Mouse (Mus musculus) right cerebral cortex, postnatal 10 days (tissue): ENCODE results near the gene Slc26a3.

Experiments
- DNase-seq, 2 experiments: peaks; one replicate each; pipeline ENCODE4 v3.0.0; 2021; ENCODE audit warnings: low spot score in 2 of 2

Gene Slc26a3

DNA sequence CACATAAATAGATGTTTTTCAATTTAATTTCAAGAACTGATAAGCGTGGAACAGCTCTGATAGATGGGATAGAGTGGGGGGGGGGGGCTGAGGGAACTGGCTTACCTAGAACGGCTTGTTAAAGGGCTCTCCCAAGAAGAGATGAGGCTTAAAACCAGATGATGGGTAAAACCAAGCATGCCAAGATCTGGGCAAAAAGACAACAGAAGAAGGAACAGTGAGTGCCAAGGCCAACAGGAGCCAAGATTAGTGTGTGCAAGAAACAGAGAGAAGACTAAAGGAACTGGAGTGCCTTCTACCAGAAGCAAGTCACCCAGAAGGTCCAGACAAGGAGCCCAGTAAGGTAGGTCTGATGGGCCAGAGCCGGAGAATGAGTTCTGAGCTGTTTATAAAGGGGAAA is at the start of gene Slc26a3:
TSS of gene Slc26a3 (plus strand) at position 301 of the 400 bp plus-strand sequence.
- no peak for DNase-seq

DNA sequence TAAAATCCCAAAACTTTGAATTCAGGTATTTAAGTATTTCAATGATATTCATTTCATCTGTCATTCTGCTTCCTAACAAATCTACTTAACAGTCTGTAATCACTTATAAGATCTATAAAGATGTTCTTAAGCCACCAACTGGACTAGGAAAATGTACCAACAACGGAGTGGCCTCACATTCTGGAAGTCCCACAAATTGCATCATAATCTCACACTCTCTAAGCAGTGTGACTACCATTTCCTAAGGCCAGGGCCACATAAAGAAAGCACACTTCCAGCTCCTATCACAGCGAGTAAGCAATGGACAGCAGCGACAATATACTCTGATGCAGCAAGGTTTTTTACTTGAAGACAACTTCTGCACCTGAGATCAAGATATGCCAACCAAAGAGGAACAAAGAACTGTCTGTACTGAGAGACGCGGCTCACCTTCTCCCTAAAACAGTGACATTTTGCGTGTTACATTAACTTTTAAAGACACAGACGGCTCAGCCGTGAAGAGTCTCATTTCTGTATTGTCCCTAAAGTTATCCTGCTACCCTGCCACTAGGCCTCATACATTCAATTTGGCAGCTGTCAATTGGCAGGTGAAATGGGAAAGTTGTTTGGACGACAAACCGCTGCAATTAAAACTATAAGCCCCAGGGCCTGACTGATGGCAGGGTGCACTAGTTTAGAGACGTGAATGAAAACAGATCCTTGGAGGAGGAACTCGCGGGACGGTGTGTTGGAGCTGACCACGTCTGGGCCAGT is 40.3 kb upstream of the Slc26a3 start:
- no peak for DNase-seq

DNA sequence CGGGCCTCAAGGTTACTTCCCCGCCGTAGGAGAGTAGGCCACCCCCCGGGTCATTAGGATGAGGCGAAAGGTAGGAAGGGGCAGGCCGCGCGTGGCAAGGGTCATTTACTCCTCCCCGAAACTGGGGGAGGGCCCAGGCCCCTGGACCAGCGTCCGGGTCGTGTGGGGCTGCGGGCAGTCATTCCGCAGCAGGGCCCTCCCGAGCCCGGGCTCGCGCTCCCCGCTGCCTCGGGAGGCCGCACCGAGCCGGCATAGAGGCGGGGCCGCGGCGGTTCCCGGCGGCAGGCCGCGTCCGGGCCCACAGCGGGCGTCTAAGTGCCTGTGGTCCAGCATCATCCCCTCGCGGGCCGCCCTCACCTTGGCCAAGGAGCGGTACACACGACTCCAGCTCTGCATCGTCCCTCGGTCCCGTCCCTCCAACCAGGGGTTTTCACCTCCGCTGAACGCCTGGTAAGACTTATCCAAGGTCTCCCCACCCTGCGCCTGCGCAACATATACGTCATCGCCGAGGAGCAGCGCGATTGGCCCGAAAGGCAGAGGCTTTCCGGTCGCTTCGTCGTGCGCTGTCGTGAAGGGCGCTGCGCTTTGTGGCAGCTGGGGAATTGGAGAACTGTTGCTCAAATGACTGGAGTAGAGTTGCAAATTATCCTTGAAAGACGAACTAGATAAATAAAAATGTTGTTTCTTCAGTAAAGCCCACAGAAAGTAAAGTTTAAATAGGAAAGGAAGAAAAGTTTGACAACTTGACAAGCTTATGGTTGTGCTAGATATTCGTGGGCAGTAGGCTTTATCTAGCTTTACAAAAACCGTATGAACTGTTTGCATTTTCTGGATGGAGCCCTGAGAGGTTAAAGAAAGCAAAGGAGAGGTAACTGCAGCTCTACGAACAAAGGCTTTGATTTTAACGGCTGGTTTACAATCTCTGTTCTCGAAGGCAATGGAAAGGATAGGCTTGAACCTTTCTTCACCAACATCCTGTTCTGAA is 39.4 kb upstream of the Slc26a3 start, which contains the start of gene Dld:
TSS of gene Dld (minus strand) at position 510 of the 985 bp plus-strand sequence.
- DNase-seq, result peak; percentile 98 to 99

DNA sequence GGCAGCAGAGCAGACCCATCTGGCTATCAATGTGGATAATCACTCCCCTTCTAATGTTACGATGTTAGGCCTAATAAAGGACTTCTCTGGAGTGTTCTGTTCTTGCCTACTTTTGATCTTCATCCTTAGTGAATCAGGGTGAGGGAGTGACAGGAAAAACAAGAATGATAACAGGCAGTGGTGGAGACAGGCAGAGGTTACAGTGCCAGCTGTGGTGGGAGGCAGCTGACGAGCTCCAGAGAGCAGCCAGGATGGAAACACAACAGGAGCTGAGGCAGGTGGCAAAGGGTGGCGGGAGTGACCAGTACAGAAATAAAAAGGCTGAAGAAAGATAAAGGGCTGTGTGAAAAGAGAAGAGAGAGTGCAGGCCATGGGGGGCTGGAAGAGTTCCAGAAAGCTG is 24.2 kb upstream of the Slc26a3 start:
- DNase-seq, result no peak

DNA sequence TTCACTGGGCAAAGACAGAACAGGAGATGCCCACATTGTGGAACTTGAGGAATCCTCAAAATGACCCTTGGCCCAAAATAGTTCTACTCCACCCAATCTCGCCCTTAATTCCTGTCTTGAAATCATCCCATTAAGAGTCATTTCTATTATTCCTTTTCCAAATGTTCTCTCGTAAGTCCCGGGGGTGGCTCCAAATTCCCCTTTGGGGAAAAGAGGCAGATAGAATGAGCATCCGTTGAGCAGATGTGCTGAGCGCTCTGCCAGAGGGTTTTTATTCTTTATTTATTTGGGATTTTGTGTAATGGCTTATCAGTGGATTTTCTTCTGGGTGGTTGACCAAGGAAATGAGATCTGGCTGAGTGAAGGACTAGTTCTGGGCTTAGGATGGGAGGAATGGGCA is 22.9 kb upstream of the Slc26a3 start:
- DNase-seq, result no peak

DNA sequence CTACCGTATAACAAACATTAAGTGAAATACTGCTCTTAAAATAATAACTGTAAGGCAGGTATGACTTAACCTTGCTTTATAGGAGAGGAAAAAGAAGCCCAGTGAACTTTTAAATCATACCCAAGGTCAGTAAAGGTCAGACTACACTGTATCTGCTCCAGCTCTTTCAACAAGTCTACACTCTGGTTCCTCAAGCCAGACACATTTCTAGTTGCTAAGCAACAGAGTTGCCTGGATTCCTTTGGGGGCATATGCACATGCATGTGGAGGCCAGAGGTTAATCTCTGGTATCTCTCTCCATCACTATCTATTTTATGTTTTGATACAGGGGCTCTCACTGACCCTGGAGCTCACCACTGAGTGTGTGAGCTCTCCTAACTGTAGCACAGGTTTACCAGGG is 21.6 kb upstream of the Slc26a3 start:
- no peak for DNase-seq

DNA sequence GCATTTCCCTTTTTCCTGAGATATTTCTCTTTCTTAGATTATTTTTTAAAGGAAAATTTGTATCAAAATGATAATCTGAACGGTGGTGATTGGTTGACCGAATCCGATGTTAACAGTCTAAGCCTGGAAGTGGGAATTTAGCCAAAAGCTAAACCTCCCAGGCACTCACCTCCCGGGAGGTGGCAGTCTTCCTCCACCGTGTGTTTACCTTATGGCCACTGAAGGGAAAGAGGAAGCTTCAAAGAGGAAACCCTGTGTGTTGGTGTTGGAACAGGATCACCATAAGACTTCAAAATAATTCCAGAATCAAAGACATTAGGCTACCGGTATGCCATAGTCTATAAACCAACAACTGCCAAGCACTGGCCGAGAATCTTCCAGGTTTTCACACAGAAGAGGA is 21.0 kb upstream of the Slc26a3 start:
- DNase-seq, result no peak

DNA sequence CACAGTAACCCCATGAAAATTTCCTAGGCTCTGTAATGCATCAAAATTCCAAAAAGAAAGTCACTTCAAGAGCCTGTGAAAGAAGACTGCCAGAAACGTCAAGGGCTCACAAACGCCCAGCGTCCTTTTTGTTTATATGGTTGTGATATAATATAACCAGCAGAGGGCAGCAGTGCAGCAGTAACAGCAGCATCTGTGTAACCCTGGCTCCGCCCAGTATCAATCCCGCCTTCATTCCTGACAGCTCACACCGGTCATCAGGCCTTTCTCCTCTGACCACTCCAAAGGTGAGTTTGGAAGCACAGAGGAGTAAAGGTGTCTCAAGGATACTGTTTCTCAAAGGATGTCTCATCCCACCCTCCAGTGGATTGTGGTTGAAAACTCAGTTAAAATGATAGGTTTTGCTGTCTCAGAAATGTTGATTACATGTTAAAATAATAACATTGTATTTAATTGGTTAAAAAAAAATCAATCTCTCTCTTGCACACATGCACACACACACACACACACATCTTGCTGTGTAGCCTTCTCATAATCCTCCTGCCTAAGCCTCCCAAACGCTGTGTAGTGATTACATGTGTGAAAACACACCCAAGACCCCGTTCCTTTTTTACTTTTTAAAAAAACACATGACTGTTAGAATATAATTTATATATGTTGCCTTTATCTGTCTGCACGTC is 15.9 kb upstream of the Slc26a3 start:
- peak; percentile 75 to 76 for DNase-seq

DNA sequence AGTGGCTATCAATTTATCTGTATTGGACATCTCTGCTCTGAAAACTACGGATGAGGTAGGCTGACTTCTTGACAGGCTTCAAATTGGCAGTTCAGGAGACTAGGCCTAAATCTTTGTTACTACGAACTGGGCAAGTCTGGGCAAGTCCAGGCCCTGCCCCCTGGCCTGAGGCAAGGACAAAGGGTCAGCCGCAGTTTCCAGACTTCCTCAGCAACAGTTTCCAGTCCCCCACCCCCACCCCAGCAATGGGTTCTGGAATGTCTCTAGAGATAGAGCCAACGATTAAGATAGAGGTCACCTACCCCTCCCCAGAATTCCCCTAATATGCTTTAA is 15.4 kb upstream of the Slc26a3 start:
- no peak for DNase-seq

DNA sequence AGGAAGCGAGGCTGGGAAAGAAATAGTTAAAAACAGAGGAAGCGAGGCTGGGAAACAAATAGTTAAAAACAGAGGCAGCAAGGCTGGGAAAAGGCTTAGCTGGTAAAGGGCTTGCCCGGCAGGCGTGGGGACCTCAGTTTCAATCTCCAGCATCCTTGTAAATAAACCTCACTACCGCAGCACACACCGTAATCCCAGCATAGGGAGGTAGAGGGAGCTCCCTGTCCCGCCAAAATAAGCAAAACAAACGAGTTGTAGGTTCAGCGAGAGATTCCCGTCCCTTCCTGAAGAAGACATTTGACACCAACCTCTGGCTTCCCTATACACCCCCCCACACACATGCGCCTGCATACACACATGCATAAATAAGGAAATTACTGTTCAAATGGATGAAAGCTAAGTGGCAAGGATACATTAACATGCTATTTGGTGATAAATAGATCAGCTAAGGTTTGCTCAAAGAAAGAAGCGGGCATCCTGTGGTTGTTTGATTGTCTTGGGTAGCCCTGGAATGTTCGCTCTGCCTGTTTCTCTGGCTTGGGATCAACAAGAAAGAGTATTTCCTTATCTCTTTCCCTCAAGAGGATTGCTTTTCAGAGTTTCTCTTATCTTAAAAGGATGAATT is 14.2 kb upstream of the Slc26a3 start:
- DNase-seq, result no peak

DNA sequence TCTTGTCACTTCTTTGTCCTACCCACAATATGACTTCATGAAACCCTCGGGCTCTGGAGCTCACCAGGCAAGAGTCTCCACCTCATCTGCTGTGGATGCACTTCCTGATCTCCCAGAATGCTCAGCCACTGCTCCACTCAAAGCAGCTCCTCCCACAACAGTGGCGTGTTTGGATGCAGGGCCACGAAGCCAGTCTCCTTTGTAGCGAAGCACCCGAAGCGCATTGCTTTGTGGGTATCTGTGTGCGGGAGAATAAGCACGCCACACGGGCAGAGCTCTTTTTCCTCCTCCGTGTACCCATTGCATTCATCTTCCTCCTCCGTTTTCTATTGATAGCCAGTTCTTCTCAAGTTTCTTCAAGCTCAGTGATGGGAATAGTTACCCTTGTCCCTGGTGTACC is 13.4 kb upstream of the Slc26a3 start:
- DNase-seq, result no peak

DNA sequence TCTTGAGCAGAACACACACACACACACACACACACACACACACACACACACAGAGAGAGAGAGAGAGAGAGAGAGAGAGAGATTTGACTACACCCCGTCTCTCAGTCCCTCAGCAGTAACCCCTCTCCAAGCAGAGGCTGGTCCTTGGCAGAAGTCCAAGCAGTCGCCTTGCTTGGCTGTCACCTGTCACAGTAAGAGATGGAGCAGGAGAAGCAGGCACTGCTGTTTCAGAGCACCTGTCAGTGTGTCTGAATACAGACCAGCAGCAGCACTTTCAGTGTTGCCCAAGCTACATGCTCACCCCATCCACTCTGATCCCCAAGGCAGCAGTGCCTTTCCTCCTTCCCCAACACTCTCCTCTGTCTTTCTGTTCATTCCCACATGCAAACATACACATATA is 9.8 kb upstream of the Slc26a3 start:
- peak; percentile 33 to 41 for DNase-seq

DNA sequence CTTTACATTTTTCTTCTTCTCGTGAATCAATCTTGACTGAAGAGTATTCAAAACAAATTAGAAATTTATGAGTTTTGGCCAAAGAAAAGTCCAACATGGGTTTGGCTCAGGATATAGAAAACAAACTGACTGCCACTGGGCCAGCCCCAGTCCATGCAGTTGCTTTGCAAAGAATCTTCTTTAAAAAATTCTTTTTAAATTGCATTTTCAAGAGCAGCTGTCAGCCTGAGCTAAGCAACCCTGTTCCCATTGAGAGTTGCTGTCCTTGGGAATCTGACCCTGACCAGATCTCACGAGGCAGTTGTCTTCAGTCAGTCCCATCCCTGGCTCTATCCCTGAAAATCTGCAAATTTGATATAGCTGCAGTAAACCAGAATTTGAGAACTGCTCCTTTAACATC is 8.2 kb upstream of the Slc26a3 start:
- no peak for DNase-seq

DNA sequence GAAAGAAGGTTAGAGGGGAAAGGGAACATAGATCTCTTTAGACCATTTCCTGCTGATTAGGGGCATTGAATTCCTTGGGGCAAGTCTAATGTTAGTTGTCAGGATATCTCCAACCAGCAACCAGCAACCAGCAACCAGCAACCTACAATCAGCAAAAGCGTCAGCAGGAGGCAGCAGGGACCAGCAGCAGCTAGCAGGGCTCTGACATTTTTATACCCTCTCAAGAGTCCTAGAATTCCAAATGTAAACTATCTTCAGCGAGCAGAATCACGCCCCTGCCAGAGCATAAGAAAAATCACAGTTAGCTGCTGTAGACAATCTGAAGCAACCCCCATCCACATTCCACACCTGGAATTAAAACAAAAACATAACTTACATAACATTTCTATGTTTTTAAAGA is 3.4 kb upstream of the Slc26a3 start:
- DNase-seq, result no peak

DNA sequence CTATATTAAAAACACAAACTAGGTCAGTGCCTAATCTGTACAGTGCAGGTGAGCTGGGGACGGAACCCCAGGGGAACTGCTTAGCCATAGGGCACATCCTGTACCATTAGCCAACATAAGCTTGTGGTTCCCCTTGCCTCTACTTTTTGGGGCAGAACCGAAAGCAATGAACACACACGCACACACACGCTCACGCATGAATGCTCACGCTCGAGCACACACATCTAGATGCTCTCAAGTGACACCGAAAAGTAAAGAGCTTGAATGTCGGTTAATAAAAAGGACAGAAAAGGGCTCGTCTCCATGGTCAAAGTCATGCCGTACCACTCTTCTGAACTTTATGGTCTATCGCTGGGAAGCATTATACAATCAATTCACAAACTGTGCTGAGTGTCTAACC is 1.0 kb downstream of the Slc26a3 start:
- DNase-seq, result no peak

DNA sequence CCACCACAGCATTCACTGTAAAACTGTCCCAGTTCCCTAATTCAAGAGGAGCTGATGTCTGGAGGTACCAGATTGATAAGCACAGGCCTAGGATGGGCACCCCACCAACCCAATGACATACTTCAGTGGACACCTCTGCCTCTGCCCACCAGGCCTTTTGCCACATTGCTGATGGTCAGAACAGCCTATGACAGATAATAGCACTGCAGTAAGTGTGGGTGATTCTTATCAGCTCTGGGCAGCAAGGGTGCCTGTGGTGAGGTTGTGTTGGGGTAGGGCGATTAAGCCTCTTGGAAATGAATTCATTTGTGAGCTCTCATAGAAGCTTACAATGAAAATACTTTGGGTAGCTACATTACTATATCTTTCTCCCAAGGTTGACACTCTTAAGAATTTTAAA is 5.2 kb downstream of the Slc26a3 start:
- DNase-seq, result no peak

DNA sequence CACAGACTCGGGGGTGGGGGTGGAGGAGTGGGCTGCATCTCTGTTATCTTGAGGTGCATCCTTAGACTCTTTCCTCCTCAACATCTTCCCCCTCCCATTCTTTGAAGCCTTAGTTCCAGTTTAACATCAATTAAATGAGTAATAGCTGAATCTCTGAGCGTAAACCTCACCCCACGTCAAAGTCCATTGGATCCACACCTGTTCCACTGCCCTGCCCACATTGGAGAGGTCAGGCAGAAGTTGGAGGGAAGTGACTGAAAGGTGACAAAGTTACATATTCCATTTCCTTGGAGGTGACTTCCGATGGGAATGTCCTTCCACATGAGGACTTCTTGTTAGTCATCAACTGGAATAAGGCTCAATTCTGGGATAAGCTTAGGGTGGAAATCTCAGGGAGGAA is 7.0 kb downstream of the Slc26a3 start:
- no peak for DNase-seq

DNA sequence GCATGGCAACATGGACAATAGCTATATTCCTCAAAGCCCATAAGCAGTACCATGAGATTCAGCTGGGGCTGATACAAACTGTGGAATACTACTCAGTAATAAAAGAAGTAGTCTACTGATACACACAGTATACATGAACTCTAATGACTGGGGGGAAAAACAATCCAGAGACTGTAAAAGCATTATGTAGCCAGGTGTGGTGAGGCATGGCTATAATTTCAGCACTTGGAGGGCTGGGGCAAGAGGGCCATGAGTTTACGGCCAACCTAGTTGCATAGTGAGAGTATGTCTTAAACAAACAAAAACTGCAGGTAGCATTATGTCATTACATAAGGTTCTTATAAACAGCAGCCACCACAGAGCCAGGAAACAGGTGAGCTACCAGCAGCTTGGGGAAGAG is 10.2 kb downstream of the Slc26a3 start:
- DNase-seq, result no peak

DNA sequence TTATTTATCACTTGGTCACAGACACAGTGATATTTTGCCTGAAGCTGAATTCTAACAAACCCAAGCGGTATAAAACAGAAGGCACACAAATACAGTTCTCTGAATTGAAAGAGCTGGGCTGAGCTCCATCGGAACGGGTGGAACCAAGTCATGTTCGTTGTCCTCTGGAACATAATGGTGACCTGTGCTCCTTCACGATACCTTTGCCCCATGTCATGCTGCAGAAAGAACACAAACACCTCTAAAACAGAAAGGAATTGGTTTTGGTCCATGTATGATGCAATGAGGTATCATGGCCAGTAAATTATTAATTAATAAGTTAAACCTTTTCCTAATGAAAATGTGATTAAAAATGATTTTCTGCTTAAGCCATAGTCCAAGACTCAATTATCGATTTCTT is 11.3 kb downstream of the Slc26a3 start:
- no peak for DNase-seq

DNA sequence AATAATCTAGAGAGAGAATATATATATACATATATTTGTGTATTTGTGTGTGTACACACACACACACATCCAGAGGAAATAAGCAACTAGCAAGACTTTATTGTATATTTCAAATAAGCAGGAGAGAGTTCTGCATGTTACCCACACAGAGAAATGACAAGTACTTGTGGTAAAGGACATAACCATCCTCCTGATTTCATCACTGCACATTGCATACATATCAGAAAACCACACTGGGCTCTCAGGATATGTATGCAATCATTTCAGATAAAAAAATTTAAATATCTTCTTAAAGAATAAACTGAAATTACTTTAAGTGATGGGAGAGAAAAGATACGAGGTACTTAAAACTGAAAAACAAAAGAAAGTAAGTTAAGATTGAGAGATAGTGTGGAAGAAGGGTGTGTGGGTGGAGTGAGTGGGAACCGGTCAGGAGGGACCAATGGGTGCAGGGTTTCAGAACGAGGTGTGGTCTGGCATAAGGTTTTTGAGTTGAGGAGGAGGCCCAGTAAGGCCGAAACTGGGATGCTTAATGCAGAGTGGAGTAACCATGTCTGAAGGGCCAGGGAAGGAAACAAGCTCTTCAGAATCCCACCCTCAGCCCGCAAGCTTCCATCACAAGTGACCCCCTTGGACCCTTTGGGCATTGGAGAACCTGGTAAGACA is 14.0 kb downstream of the Slc26a3 start:
- DNase-seq, result no peak

DNA sequence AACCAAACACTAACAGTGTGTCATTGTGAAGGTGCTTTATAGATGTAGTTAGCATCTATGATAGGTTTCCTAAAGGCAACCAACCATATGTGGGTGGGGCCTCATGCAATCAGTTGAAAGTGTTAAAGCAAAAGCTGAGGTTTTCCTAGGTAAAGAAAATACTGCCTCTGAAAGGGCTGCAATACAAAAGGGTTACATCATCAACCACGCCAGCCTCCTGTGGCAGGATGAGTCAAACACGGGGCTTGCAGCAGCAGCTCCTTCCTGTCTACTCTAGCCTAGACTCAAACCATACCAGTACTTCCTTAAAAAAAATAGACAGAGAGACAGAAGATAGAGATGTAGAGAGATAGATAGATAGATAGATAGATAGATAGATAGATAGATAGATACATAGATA is 25.3 kb downstream of the Slc26a3 start:
- DNase-seq, result no peak
